Mouse (Mus musculus) layer of hippocampus, postnatal 14 days (tissue): Measurements from ENCODE around the gene Hist1h2ak. TPM values are rescaled to one million over a fixed set of nuclear protein-coding genes. Genes with fewer than 3 reads are reported as not detected.
A peak's percentile ranks its signal among the peaks of the same experiment; 100 is the strongest.
"Not testable (repeated sequence)": the region's sequence is repeated elsewhere in the genome, so short reads cannot be mapped to it uniquely, and the experiment has no call there.

Experiments
- DNase-seq, 2 experiments: peaks; one replicate each; pipeline ENCODE4 v3.0.0; 2021 to 2022; ENCODE audit warnings: low spot score in 2 of 2, mixed read lengths in 1 of 2
- long read RNA-seq, 2 experiments: library from polyadenylated mRNA; stranded (forward); transcript quantifications; one replicate each; pipeline ENCODE4 v2.0.0; 2021
- total RNA-seq, 2 experiments: library from RNA; stranded (reverse); gene quantifications; 2 replicates each; pipeline ENCODE4 v1.2.3; 2021

Hist1h2ak gene
- 10 to 100 TPM; 17.1 to 19.9 TPM for total RNA-seq
- long read RNA-seq, experiment 1 = 0 reads
- long read RNA-seq, experiment 2 = 0 reads

GRCm38 (mm10) chr13:21753524-21754285 is at the start of gene Hist1h2ak, which contains the start of gene Hist1h2bn:
Gene Hist1h2ak (minus strand): TSS chr13:21753827.
Gene Hist1h2bn (plus strand): TSS chr13:21754123.
- peak; percentile 51 to 90 for DNase-seq

- DNase-seq = not testable (repeated sequence)
Measured at GRCm38 (mm10) chr13:21803058-21803457, 49.4 kb upstream of the Hist1h2ak start.

GRCm38 (mm10) chr13:21797163-21797562 is 43.5 kb upstream of the Hist1h2ak start:
- not testable (repeated sequence) for DNase-seq

- no peak for DNase-seq
Measured at GRCm38 (mm10) chr13:21795584-21795983, 42.0 kb upstream of the Hist1h2ak start.

- no peak for DNase-seq
Measured at GRCm38 (mm10) chr13:21790601-21791283, 37.1 kb upstream of the Hist1h2ak start.

- DNase-seq = no peak
Measured at GRCm38 (mm10) chr13:21789925-21790324, 36.3 kb upstream of the Hist1h2ak start.

GRCm38 (mm10) chr13:21787760-21788593 is 34.4 kb upstream of the Hist1h2ak start:
- no peak for DNase-seq

- DNase-seq = peak; percentile 86 to 99
Measured at GRCm38 (mm10) chr13:21786899-21787629, 33.4 kb upstream of the Hist1h2ak start, which contains the start of the genes Hist1h2an and Hist1h2bp. Gene Hist1h2an (minus strand): TSS chr13:21787218. Gene Hist1h2bp (plus strand): TSS chr13:21787461.

- DNase-seq = no peak
Measured at GRCm38 (mm10) chr13:21786189-21786898, 32.7 kb upstream of the Hist1h2ak start.

GRCm38 (mm10) chr13:21784311-21784710 is 30.7 kb upstream of the Hist1h2ak start:
- no peak for DNase-seq

- peak in 1 of 2 experiments; percentile 28 for DNase-seq
Measured at GRCm38 (mm10) chr13:21783734-21784161, 30.1 kb upstream of the Hist1h2ak start.

GRCm38 (mm10) chr13:21783255-21783617 is 29.6 kb upstream of the Hist1h2ak start, which contains the start of gene Hist1h3i:
Gene Hist1h3i (minus strand): TSS chr13:21783370.
- DNase-seq = peak; percentile 62 to 91

GRCm38 (mm10) chr13:21782361-21783254 is 29.0 kb upstream of the Hist1h2ak start:
- peak in 1 of 2 experiments; percentile 34 for DNase-seq

- DNase-seq = no peak
Measured at GRCm38 (mm10) chr13:21781639-21782038, 28.0 kb upstream of the Hist1h2ak start.

- DNase-seq = no peak
Measured at GRCm38 (mm10) chr13:21781021-21781555, 27.5 kb upstream of the Hist1h2ak start.

- peak in 1 of 2 experiments; percentile 15 for DNase-seq
Measured at GRCm38 (mm10) chr13:21779767-21780731, 26.4 kb upstream of the Hist1h2ak start, which contains the start of gene Hist1h1b. Gene Hist1h1b (minus strand): TSS chr13:21780625.
